ENCODE assay signal across 23 mouse cellular contexts in the genomic region with DNA sequence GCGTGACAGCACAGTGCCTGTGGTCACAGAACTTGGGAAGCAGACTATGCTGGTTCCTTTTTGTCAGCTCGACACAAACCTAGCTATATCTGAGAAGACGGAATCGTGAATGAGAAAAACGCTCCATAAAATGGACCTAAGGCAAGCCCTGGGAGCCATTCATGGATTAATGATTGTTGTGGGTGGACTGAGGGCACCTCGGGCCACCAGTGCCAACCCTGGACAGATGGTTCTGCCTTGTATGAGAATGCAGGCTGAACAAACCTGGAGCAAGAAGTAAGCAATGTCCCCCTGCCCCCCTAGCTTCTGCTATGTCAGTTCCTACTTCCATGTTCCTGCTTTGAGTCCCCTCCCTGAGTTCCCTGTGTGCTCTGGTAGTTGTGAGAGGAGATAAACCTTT. TPM values are rescaled to one million over a fixed set of nuclear protein-coding genes. Genes with fewer than 3 reads are reported as not detected.
DNase-seq lines count a peak whose midpoint lies in the region; ATAC-seq and TF ChIP-seq lines count a peak whose summit lies in the region.
"Had no signal": no experiment of that assay in that cellular context is flagged by ENCODE, and none has a peak within 500 bp of the region (broad histone marks: within the 10 kb centered on the region; RNA-seq: fewer than 3 reads in every experiment).

No protein-coding gene starts in this region.

- no peak overlapping the region for H3K4me3 ChIP-seq in hindbrain, embryonic 12.5 days
- H3K4me3 ChIP-seq in hindbrain, embryonic 11.5 days (ENCODE audit: low read depth, low read length) = no peak overlapping the region
- no peak overlapping the region for H3K4me3 ChIP-seq in kidney, adult 2 months (ENCODE audit: insufficient read depth, low read depth, low read length)
- no peak overlapping the region for H3K4me3 ChIP-seq in kidney, embryonic 16.5 days (ENCODE audit: low read length)
- no peak overlapping the region for H3K4me3 ChIP-seq in liver, adult 2 months (ENCODE audit: insufficient read depth, low read depth, low read length)
- H3K4me3 ChIP-seq in liver, embryonic 11.5 days (ENCODE audit: low read depth, low read length) = no peak overlapping the region
- H3K4me3 ChIP-seq in heart, embryonic 10.5 days = no peak overlapping the region
- H3K4me3 ChIP-seq: embryonic facial prominence, embryonic 10.5 days; embryonic facial prominence, embryonic 13.5 days; erythroblast, embryonic 14.5 days; forebrain, embryonic 12.5 days; forebrain, embryonic 15.5 days; heart, adult 2 months had no signal

- TF ChIP-seq POLR2A in kidney, adult 2 months (IDR thresholded peaks at IDR 0.05; ENCODE audit: low read depth, low read length) = no peak
- no peak for TF ChIP-seq POLR2A in liver, adult 2 months (IDR thresholded peaks at IDR 0.05; ENCODE audit: extremely low read depth, insufficient read depth, low read length)

- ATAC-seq in hindbrain, embryonic 12.5 days (ENCODE audit: low FRiP score) = no peak
- no peak for ATAC-seq in hindbrain, embryonic 11.5 days (ENCODE audit: low FRiP score)
- no peak for ATAC-seq in kidney, embryonic 16.5 days (ENCODE audit: low FRiP score, low TSS enrichment)
- ATAC-seq in liver, embryonic 11.5 days (replicated peaks; ENCODE audit: low FRiP score) = no peak
- ATAC-seq: activated CD4-positive, CD25-positive, alpha-beta regulatory T cell, adult 4 months; forebrain, embryonic 15.5 days had no signal

- TF ChIP-seq CTCF in kidney, adult 2 months (conservative IDR thresholded peaks at IDR 0.05; ENCODE audit: insufficient read depth, insufficient read length, low read depth, low read length) = no peak
- no peak for TF ChIP-seq CTCF in liver, adult 2 months (IDR thresholded peaks at IDR 0.05; ENCODE audit: low read depth, low read length)

- DNase-seq in hindbrain, embryonic 11.5 days (ENCODE audit: low spot score) = no peak
- peak; percentile 77 for DNase-seq in kidney, adult 2 months
- DNase-seq in liver, adult 2 months (ENCODE audit: extremely low read depth, low read depth, low spot score) = peak; percentile 6
- DNase-seq in liver, embryonic 11.5 days (ENCODE audit: low spot score) = no peak
- no peak for DNase-seq in spleen, postnatal 36 days (ENCODE audit: low spot score in 2 of 2)
- no peak for DNase-seq in heart, embryonic 10.5 days (ENCODE audit: low spot score)
- DNase-seq: adrenal gland, adult 8-10 months; adrenal gland, postnatal 25 days; cerebellum, adult 11-12 months; cerebellum, adult 8-10 months; cerebellum, postnatal 36 days; gastrocnemius, postnatal 25 days; heart, adult 2 months had no signal

- H3K4me1 ChIP-seq in hindbrain, embryonic 12.5 days = no peaks in the 10 kb centered on the region
- no peaks in the 10 kb centered on the region for H3K4me1 ChIP-seq in hindbrain, embryonic 11.5 days (replicated peaks; ENCODE audit: control insufficient read depth, insufficient read depth, low read length)
- H3K4me1 ChIP-seq in kidney, adult 2 months (ENCODE audit: control insufficient read depth, insufficient read depth, low read length) = no peaks in the 10 kb centered on the region; the same call in 1 of the 2 replicates
- H3K4me1 ChIP-seq in kidney, embryonic 16.5 days (ENCODE audit: insufficient read depth, low read length) = no peaks in the 10 kb centered on the region
- H3K4me1 ChIP-seq in liver, adult 2 months (ENCODE audit: control insufficient read depth, insufficient read depth, low read length) = no peaks in the 10 kb centered on the region; the same call in 1 of the 2 replicates
- no peaks in the 10 kb centered on the region; the same call in 1 of the 2 replicates for H3K4me1 ChIP-seq in liver, embryonic 11.5 days (replicated peaks; ENCODE audit: control insufficient read depth, insufficient read depth, low read length)
- H3K4me1 ChIP-seq in heart, embryonic 10.5 days = no peaks in the 10 kb centered on the region
- H3K4me1 ChIP-seq: embryonic facial prominence, embryonic 10.5 days; embryonic facial prominence, embryonic 13.5 days; forebrain, embryonic 12.5 days; forebrain, embryonic 15.5 days had no signal

- no peak overlapping the region for H3K27ac ChIP-seq in hindbrain, embryonic 12.5 days
- H3K27ac ChIP-seq in hindbrain, embryonic 11.5 days (ENCODE audit: low read depth, low read length) = no peak overlapping the region
- peak overlapping the region; percentile 45; the same call in 1 of the 2 replicates for H3K27ac ChIP-seq in kidney, adult 2 months (ENCODE audit: insufficient read depth, low read depth, low read length)
- no peak overlapping the region for H3K27ac ChIP-seq in kidney, embryonic 16.5 days (ENCODE audit: low read length)
- no peak overlapping the region for H3K27ac ChIP-seq in liver, adult 2 months (replicated peaks; ENCODE audit: insufficient read depth, low read depth, low read length)
- no peak overlapping the region for H3K27ac ChIP-seq in liver, embryonic 11.5 days (ENCODE audit: low read depth, low read length)
- H3K27ac ChIP-seq in heart, embryonic 10.5 days = no peak overlapping the region
- H3K27ac ChIP-seq: embryonic facial prominence, embryonic 10.5 days; embryonic facial prominence, embryonic 13.5 days; forebrain, embryonic 12.5 days; forebrain, embryonic 15.5 days; heart, adult 2 months; hindbrain, embryonic 14.5 days had no signal

- 0 out of 2 replicates have a peak overlapping the region, but pooled peaks have one; percentile 4 for H3K9ac ChIP-seq in hindbrain, embryonic 12.5 days
- H3K9ac ChIP-seq in hindbrain, embryonic 11.5 days (ENCODE audit: low read depth, low read length) = no peak overlapping the region
- H3K9ac ChIP-seq in kidney, embryonic 16.5 days (replicated peaks; ENCODE audit: low read length) = no peak overlapping the region
- no peak overlapping the region for H3K9ac ChIP-seq in liver, adult 2 months (ENCODE audit: low read depth, low read length)
- H3K9ac ChIP-seq in liver, embryonic 11.5 days (ENCODE audit: low read depth, low read length) = no peak overlapping the region
- H3K9ac ChIP-seq: embryonic facial prominence, embryonic 13.5 days; forebrain, embryonic 12.5 days; forebrain, embryonic 15.5 days; hindbrain, embryonic 14.5 days had no signal

- WGBS in hindbrain, embryonic 12.5 days = 86% methylated on average over 6 of the region's 6 CpGs
- 88% methylated on average over 6 of the region's 6 CpGs for WGBS in hindbrain, embryonic 11.5 days
- WGBS in kidney, adult 2 months = 49% methylated on average over 6 of the region's 6 CpGs
- 89% methylated on average over 6 of the region's 6 CpGs for WGBS in kidney, embryonic 16.5 days
- WGBS in liver, adult 2 months = 77% methylated on average over 6 of the region's 6 CpGs
- WGBS in liver, embryonic 11.5 days = 75% methylated on average over 6 of the region's 6 CpGs
- WGBS in heart, embryonic 10.5 days = 80% methylated on average over 6 of the region's 6 CpGs

- no peaks in the 10 kb centered on the region for H3K9me3 ChIP-seq in hindbrain, embryonic 12.5 days (replicated peaks)
- no peaks in the 10 kb centered on the region for H3K9me3 ChIP-seq in hindbrain, embryonic 11.5 days (ENCODE audit: control insufficient read depth, low read length)
- no peaks in the 10 kb centered on the region for H3K9me3 ChIP-seq in kidney, embryonic 16.5 days (ENCODE audit: low read length)
- no peaks in the 10 kb centered on the region for H3K9me3 ChIP-seq in liver, embryonic 11.5 days (ENCODE audit: control insufficient read depth, low read length)
- no peaks in the 10 kb centered on the region for H3K9me3 ChIP-seq in heart, embryonic 10.5 days
- H3K9me3 ChIP-seq: embryonic facial prominence, embryonic 10.5 days; embryonic facial prominence, embryonic 13.5 days; forebrain, embryonic 12.5 days; forebrain, embryonic 15.5 days had no signal

- no peaks in the 10 kb centered on the region for H3K36me3 ChIP-seq in hindbrain, embryonic 12.5 days
- no peaks in the 10 kb centered on the region for H3K36me3 ChIP-seq in hindbrain, embryonic 11.5 days (ENCODE audit: control insufficient read depth, insufficient read depth, low read length)
- no peaks in the 10 kb centered on the region for H3K36me3 ChIP-seq in kidney, adult 2 months (ENCODE audit: control insufficient read depth, insufficient read depth, low read length)
- H3K36me3 ChIP-seq in kidney, embryonic 16.5 days (ENCODE audit: insufficient read depth, low read length) = no peaks in the 10 kb centered on the region
- H3K36me3 ChIP-seq in liver, adult 2 months (ENCODE audit: control insufficient read depth, insufficient read depth, low read length) = no peaks in the 10 kb centered on the region
- H3K36me3 ChIP-seq in liver, embryonic 11.5 days (ENCODE audit: control insufficient read depth, insufficient read depth, low read length) = no peaks in the 10 kb centered on the region
- no peaks in the 10 kb centered on the region for H3K36me3 ChIP-seq in heart, embryonic 10.5 days
- H3K36me3 ChIP-seq: embryonic facial prominence, embryonic 10.5 days; embryonic facial prominence, embryonic 13.5 days; forebrain, embryonic 12.5 days; forebrain, embryonic 15.5 days had no signal

- no peak overlapping the region for H3K4me2 ChIP-seq in hindbrain, embryonic 12.5 days (replicated peaks)
- H3K4me2 ChIP-seq in hindbrain, embryonic 11.5 days (replicated peaks; ENCODE audit: low read depth, low read length) = no peak overlapping the region
- no peak overlapping the region for H3K4me2 ChIP-seq in kidney, embryonic 16.5 days (replicated peaks; ENCODE audit: low read depth, low read length)
- H3K4me2 ChIP-seq in liver, embryonic 11.5 days = no peak overlapping the region
- H3K4me2 ChIP-seq: embryonic facial prominence, embryonic 13.5 days; forebrain, embryonic 12.5 days; forebrain, embryonic 15.5 days; heart, embryonic 11.5 days; hindbrain, embryonic 14.5 days had no signal

- no peaks in the 10 kb centered on the region for H3K79me2 ChIP-seq in liver, adult 2 months (ENCODE audit: control insufficient read depth, insufficient read depth, low read length)

- H3K27me3 ChIP-seq in hindbrain, embryonic 12.5 days = no peaks in the 10 kb centered on the region
- H3K27me3 ChIP-seq in hindbrain, embryonic 11.5 days (ENCODE audit: control insufficient read depth, insufficient read depth, low read length) = no peaks in the 10 kb centered on the region
- no peaks in the 10 kb centered on the region for H3K27me3 ChIP-seq in kidney, adult 2 months (replicated peaks; ENCODE audit: control insufficient read depth, insufficient read depth, low read length)
- H3K27me3 ChIP-seq in kidney, embryonic 16.5 days (ENCODE audit: insufficient read depth, low read length) = no peaks in the 10 kb centered on the region
- H3K27me3 ChIP-seq in liver, adult 2 months (ENCODE audit: control insufficient read depth, insufficient read depth, low read length) = no peaks in the 10 kb centered on the region
- H3K27me3 ChIP-seq in liver, embryonic 11.5 days (replicated peaks; ENCODE audit: control insufficient read depth, insufficient read depth, low read length) = no peaks in the 10 kb centered on the region
- no peaks in the 10 kb centered on the region for H3K27me3 ChIP-seq in heart, embryonic 10.5 days (ENCODE audit: insufficient read depth, poor library complexity, severe bottlenecking)
- H3K27me3 ChIP-seq: embryonic facial prominence, embryonic 13.5 days; forebrain, embryonic 12.5 days; forebrain, embryonic 15.5 days had no signal

RNA-seq across cellular contexts. Expression of a gene that starts 13.9 kb away (rescaled TPM):
- polyA plus RNA-seq in hindbrain, embryonic 12.5 days (2016; fragmentation: Nextera tagmentation; extraction: Ambion mirVana) = 0.20 and 0.50 TPM in 2 replicates
- polyA plus RNA-seq in hindbrain, embryonic 11.5 days (2014; fragmentation: Nextera tagmentation; extraction: Ambion mirVana) = 0.33 and 0.79 TPM in 2 replicates
- polyA plus RNA-seq in kidney, adult 2 months (2012; rRNA removed) = 9.2 and 13.2 TPM in 2 replicates
- polyA plus RNA-seq in kidney, embryonic 16.5 days (2015; fragmentation: Nextera tagmentation; extraction: Ambion mirVana) = 0.35 and 1.3 TPM in 2 replicates
- 13.4 and 13.6 TPM in 2 replicates for total RNA-seq in liver, adult 2 months (2014; rRNA removed)
- 9.9 and 11.1 TPM in 2 replicates for polyA plus RNA-seq in liver, adult 2 months (2012; rRNA removed)
- polyA plus RNA-seq in liver, embryonic 11.5 days (2014; fragmentation: Nextera tagmentation; extraction: Ambion mirVana) = 0.08 and 0.14 TPM in 2 replicates
- polyA plus RNA-seq in heart, embryonic 10.5 days (2016; fragmentation: Nextera tagmentation; extraction: Ambion mirVana) = 0.23 and 0.32 TPM in 2 replicates

RNA-seq across cellular contexts. Expression of a gene that starts 20.9 kb away (rescaled TPM):
- polyA plus RNA-seq in hindbrain, embryonic 12.5 days (2016; fragmentation: Nextera tagmentation; extraction: Ambion mirVana) = 6.6 and 7.5 TPM in 2 replicates
- polyA plus RNA-seq in hindbrain, embryonic 11.5 days (2014; fragmentation: Nextera tagmentation; extraction: Ambion mirVana) = 5.3 and 8.0 TPM in 2 replicates
- 6.3 and 7.5 TPM in 2 replicates for polyA plus RNA-seq in kidney, adult 2 months (2012; rRNA removed)
- polyA plus RNA-seq in kidney, embryonic 16.5 days (2015; fragmentation: Nextera tagmentation; extraction: Ambion mirVana) = 4.0 and 5.0 TPM in 2 replicates
- total RNA-seq in liver, adult 2 months (2014; rRNA removed) = 3.2 and 4.4 TPM in 2 replicates
- polyA plus RNA-seq in liver, adult 2 months (2012; rRNA removed) = 2.3 and 2.6 TPM in 2 replicates
- polyA plus RNA-seq in liver, embryonic 11.5 days (2014; fragmentation: Nextera tagmentation; extraction: Ambion mirVana) = 3.0 and 4.0 TPM in 2 replicates
- polyA plus RNA-seq in heart, embryonic 10.5 days (2016; fragmentation: Nextera tagmentation; extraction: Ambion mirVana) = 3.3 and 3.8 TPM in 2 replicates

Comparison
In these comparisons a context has a peak if more than half of its experiments do, and no peak if none do; other contexts are left out.
1. DNase-seq: peak in kidney, adult 2 months (single experiment) and liver, adult 2 months (single experiment); none in hindbrain, embryonic 11.5 days (single experiment), liver, embryonic 11.5 days (single experiment), spleen, postnatal 36 days (0 of 2) and heart, embryonic 10.5 days (single experiment).